Mouse (Mus musculus): ENCODE measurements around the gene Mtr. TPM values are rescaled to one million over a fixed set of nuclear protein-coding genes. Genes with fewer than 3 reads are reported as not detected.

Gene Mtr
- polyA plus RNA-seq (2015; fragmentation: Nextera tagmentation; extraction: Ambion mirVana) = 10.1 and 12.1 TPM in 2 replicates

DNA sequence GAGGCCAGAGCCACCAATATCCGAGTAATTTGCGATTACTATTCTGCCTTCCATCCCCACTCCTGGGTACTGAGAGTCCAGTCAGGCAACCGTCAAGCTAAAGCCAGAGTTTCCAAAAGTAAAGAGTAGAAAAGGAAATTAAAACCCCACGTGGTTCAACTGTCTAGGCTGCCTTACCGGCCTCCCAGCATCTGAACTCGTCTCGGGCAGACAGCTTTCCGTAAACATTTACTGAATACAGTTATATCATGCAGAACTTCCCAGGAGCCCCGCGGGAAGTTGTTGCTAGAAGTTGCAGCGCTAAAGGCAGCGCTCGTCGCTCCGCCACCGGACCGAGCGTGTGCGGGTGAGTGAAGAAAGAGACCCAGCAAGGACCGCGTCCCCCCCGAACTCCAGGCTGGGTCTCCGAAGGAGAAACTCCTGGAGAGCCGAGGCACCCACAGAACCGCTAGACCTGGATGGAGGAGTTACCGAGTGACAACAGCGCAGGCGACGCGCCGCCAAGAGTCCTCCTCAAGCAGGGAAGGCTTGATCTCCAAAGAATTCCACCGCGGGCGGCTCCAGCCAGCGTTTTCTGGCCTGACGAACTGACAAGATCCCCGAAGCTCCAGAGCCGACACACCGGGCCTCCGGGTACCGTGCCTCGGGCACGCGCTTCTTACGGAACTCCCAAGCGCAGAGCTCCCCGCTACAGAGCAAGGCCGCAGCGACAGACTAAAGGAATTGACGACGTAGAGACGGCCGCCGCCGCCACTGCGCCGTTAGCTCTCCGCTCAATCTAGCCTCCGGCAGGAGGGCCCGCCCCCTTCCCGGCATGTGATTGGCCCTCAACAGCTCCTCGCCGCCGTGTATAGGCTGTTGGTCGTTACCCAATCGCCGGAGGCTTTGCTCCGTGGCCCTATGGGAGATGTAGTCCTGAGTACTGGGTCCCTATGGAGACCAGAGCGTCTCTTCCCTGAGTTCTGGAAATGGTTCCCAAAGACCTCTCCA, at the start of gene Mtr:
Gene Mtr (minus strand): TSS at position 723 of the 990 bp plus-strand sequence.
- H3K4me1 ChIP-seq (replicated peaks) = peaks cover 15% of the 10 kb centered on the region
- H3K4me3 ChIP-seq = peak within 1 kb of the TSS; percentile 93
- H3K27me3 ChIP-seq = no peaks in the 10 kb centered on the region
- ATAC-seq (replicated peaks; ENCODE audit: insufficient number of reproducible peaks, insufficient read depth, low FRiP score, low read depth) = peak; percentile 99
- H3K9ac ChIP-seq = peak within 1 kb of the TSS; percentile 90
- no peaks in the 10 kb centered on the region; the same call in 1 of the 2 replicates for H3K36me3 ChIP-seq
- H3K4me2 ChIP-seq = peak within 1 kb of the TSS; percentile 71
- no peaks in the 10 kb centered on the region; the same call in 1 of the 2 replicates for H3K9me3 ChIP-seq (replicated peaks)
- under 1% methylated on average over 69 of the region's 69 CpGs for WGBS
- H3K27ac ChIP-seq = peak within 1 kb of the TSS; percentile 95

DNA sequence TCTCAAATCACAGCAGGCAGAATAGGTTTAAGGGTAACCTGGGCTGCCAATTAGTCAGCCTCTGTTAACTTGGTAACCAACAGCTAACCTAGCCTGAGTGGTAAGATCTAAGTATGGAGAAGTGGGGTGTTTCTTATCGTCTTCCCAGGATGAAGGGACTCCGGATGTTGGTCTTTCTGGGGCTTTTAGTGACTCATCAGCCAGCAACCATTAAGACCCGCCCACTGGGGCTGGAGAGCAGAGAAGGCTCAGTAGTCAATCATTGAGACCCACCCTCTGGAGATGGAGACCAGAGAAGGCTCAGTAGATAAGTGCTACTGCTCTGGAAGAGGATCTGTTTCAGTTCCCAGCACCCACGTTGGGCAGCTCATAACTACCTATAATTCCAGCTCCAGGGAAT, 49.4 kb upstream of the Mtr start:
- H3K27me3 ChIP-seq = no peaks in the 10 kb centered on the region
- H3K4me2 ChIP-seq = no peak overlapping the region
- 28% methylated on average over 4 of the region's 4 CpGs for WGBS
- no peak overlapping the region for H3K4me3 ChIP-seq
- peak overlapping the region; percentile 64 for H3K27ac ChIP-seq
- peaks cover 47% of the 10 kb centered on the region for H3K4me1 ChIP-seq (replicated peaks)
- no peaks in the 10 kb centered on the region for H3K9me3 ChIP-seq (replicated peaks)
- H3K9ac ChIP-seq = no peak overlapping the region
- H3K36me3 ChIP-seq = peaks cover 55% of the 10 kb centered on the region
- ATAC-seq (replicated peaks; ENCODE audit: insufficient number of reproducible peaks, insufficient read depth, low FRiP score, low read depth) = no peak

DNA sequence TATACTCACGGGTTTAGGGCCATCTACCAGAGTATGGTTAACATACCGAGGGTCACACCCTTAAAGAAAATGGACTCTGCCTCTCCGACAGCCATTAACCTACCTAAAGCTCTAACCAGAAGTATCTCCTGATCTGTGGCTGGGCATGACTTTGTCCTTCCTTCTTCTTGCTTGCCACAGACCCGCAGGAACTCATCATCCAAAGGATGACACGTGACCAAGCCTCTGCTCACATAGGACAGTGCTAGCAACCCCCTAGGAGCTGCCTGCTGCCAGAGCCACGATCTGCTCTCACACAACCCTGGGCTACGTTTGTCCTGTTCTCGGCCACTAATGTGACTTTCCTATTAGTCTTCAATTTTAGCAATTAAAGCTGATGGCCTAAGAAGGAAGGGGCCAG, 47.6 kb upstream of the Mtr start:
- no peak overlapping the region for H3K9ac ChIP-seq
- no peak overlapping the region for H3K4me3 ChIP-seq
- 0 out of 2 replicates have a peak overlapping the region, but pooled peaks have one; percentile 0 for H3K27ac ChIP-seq
- no peak overlapping the region for H3K4me2 ChIP-seq
- H3K4me1 ChIP-seq (replicated peaks) = peaks cover 33% of the 10 kb centered on the region
- peaks cover 51% of the 10 kb centered on the region for H3K36me3 ChIP-seq
- 74% methylated on average over 8 of the region's 8 CpGs for WGBS
- H3K9me3 ChIP-seq (replicated peaks) = no peaks in the 10 kb centered on the region
- H3K27me3 ChIP-seq = no peaks in the 10 kb centered on the region
- no peak for ATAC-seq (replicated peaks; ENCODE audit: insufficient number of reproducible peaks, insufficient read depth, low FRiP score, low read depth)

DNA sequence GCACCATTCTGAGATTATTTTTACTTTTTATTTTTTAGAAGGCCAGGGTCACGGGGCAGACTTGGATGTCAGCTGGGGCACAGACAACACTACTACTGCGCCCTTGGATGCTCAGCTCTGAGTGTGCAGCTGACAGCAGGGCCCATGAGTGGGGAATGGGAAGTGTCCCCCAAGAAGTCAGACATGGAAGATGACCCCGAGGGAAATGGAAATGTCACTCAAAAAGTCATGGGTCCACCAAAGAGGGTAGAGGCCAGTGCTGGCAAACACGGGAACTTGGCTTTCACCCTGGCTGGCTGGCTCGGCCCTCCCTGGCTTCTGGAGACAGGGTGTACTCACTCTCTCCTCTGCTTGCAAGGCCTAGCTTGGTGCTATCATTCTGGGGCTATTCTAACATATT, 47.1 kb upstream of the Mtr start:
- no peak overlapping the region for H3K4me2 ChIP-seq
- peaks cover 51% of the 10 kb centered on the region for H3K36me3 ChIP-seq
- H3K27me3 ChIP-seq = no peaks in the 10 kb centered on the region
- no peak for ATAC-seq (replicated peaks; ENCODE audit: insufficient number of reproducible peaks, insufficient read depth, low FRiP score, low read depth)
- no peaks in the 10 kb centered on the region for H3K9me3 ChIP-seq (replicated peaks)
- WGBS = 88% methylated on average over 5 of the region's 5 CpGs
- H3K4me3 ChIP-seq = no peak overlapping the region
- peaks cover 33% of the 10 kb centered on the region for H3K4me1 ChIP-seq (replicated peaks)
- H3K9ac ChIP-seq = no peak overlapping the region
- no peak overlapping the region for H3K27ac ChIP-seq

DNA sequence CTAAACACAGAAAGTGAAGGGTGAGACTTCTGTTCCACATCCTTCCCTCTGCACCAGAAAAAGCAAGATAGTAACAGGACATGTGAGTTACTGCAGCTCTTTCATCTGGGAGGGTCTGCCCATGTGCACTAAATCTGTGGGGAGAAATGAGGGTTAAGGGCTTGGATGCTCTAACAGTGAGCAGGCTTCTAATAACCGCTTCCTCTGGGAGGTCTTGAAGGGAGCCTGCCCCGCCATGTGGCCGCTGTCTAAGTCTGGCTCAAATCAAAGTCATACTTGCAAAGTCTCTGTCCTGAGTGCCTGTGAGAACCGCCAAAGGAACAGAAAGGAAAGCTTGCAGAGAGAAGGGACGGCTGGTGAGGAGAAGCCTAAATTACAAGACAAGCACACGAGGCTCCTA, 39.9 kb upstream of the Mtr start:
- H3K4me2 ChIP-seq = no peak overlapping the region
- no peak overlapping the region for H3K9ac ChIP-seq
- 51% methylated on average over 6 of the region's 6 CpGs for WGBS
- H3K9me3 ChIP-seq (replicated peaks) = no peaks in the 10 kb centered on the region
- no peak overlapping the region for H3K4me3 ChIP-seq
- no peak for ATAC-seq (replicated peaks; ENCODE audit: insufficient number of reproducible peaks, insufficient read depth, low FRiP score, low read depth)
- H3K4me1 ChIP-seq (replicated peaks) = peaks cover 27% of the 10 kb centered on the region
- peak overlapping the region; percentile 5; the same call in 1 of the 2 replicates for H3K27ac ChIP-seq
- peaks cover 14% of the 10 kb centered on the region for H3K36me3 ChIP-seq
- no peaks in the 10 kb centered on the region for H3K27me3 ChIP-seq

DNA sequence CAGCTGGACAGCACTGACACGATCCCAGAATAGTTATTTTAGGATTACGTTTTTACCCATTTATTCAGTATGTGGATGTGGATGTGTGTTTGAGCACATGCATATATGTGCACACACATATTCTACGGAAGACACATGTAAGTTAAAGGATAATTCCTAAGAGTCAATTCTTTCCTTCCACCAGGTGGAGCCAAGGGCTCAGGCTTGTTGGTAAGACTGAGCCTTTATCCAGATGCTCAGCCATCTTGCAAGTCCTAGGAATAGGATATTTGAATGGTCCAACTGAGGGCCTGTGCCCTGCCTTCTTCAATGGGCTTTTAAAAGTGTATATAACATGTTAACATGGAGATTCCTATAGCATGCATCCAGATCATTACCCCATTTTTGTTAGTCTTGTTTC, 38.8 kb upstream of the Mtr start:
- Histone ChIP-seq H3K36me3 (peaks cover 24% of the 10 kb centered on the region), H3K27ac (0 out of 2 replicates have a peak overlapping the region, but pooled peaks have one; percentile 84), H3K9ac (no peak overlapping the region), H3K27me3 (no peaks in the 10 kb centered on the region), H3K9me3 (replicated peaks) (no peaks in the 10 kb centered on the region), H3K4me2 (no peak overlapping the region), H3K4me1 (replicated peaks) (peaks cover 25% of the 10 kb centered on the region), H3K4me3 (no peak overlapping the region)
- ATAC-seq (replicated peaks; ENCODE audit: insufficient number of reproducible peaks, insufficient read depth, low FRiP score, low read depth) = no peak
- WGBS = 74% methylated on average over 3 of the region's 3 CpGs

DNA sequence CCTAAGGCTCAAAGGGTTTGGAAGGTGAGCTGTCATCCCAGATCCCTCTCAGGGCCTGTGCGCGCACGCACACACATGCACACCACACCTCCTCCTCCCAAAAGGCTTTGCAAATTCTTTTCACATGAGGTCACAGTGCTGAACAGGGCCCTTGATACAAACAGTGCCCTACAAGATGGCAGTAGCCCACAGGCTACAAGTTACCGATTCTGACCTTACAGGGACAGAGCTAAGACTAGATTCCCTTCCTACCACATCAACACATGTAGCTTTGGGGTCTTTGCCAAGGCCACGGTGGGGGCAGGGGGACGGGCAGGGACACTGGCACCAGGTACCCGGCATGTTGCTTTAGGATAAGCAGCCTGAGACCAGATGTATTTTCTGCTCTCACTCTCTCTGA, 35.9 kb upstream of the Mtr start:
- H3K4me3 ChIP-seq = no peak overlapping the region
- no peaks in the 10 kb centered on the region for H3K27me3 ChIP-seq
- no peaks in the 10 kb centered on the region for H3K9me3 ChIP-seq (replicated peaks)
- peaks cover 47% of the 10 kb centered on the region for H3K36me3 ChIP-seq
- ATAC-seq (replicated peaks; ENCODE audit: insufficient number of reproducible peaks, insufficient read depth, low FRiP score, low read depth) = peak; percentile 90
- H3K4me1 ChIP-seq (replicated peaks) = peaks cover 18% of the 10 kb centered on the region
- H3K9ac ChIP-seq = no peak overlapping the region
- no peak overlapping the region for H3K4me2 ChIP-seq
- peak overlapping the region; percentile 84 for H3K27ac ChIP-seq
- WGBS = 32% methylated on average over 7 of the region's 7 CpGs

DNA sequence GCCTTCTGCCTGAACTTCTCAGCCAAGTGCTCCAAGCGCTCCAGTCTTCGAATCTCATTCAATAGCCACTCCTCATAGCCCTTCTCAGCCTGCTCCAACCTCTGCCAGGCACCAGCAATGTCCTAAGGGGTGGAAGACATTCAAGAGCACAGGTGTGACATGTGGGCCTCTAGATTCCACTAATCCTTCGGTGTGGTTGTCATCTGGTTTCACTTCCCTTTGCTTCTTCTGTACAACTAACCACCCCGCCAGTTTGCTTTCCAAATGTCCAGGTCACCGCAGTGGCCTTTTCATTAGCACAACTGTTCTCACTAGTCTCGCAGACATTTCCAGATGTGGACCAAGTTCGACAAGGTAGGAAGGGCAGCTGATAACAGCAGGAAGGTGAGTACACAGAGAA, 32.8 kb upstream of the Mtr start:
- Histone ChIP-seq H3K27ac (no peak overlapping the region), H3K4me3 (no peak overlapping the region), H3K9ac (no peak overlapping the region), H3K36me3 (peaks cover 62% of the 10 kb centered on the region), H3K4me1 (replicated peaks) (peaks cover 15% of the 10 kb centered on the region), H3K9me3 (replicated peaks) (no peaks in the 10 kb centered on the region), H3K4me2 (no peak overlapping the region), H3K27me3 (no peaks in the 10 kb centered on the region)
- 81% methylated on average over 7 of the region's 7 CpGs for WGBS
- no peak for ATAC-seq (replicated peaks; ENCODE audit: insufficient number of reproducible peaks, insufficient read depth, low FRiP score, low read depth)

DNA sequence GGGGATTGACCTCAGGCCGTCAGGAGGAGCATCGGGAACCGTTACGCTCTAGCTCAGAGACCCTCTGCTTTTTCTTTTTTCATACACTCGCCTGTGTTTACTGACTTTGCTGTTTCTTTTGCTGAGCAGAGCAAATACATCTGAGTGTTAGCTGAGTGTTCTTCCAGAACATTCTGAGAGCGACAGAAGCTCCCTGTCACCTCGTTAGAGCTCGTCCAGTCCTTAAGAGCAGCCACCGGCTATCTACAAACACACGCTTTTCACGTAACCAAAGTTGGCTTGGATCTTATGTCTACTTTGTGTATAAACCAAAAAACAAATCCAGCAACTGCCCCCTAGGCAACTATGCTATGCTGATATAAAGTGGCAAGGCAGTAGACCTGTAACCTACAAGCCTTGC, 26.6 kb upstream of the Mtr start:
- H3K27me3 ChIP-seq = no peaks in the 10 kb centered on the region
- 70% methylated on average over 11 of the region's 11 CpGs for WGBS
- no peak for ATAC-seq (replicated peaks; ENCODE audit: insufficient number of reproducible peaks, insufficient read depth, low FRiP score, low read depth)
- H3K9me3 ChIP-seq (replicated peaks) = no peaks in the 10 kb centered on the region
- peak overlapping the region; percentile 88 for H3K27ac ChIP-seq
- peaks cover 56% of the 10 kb centered on the region; the same call in 1 of the 2 replicates for H3K36me3 ChIP-seq
- H3K4me3 ChIP-seq = no peak overlapping the region
- H3K9ac ChIP-seq = no peak overlapping the region
- H3K4me2 ChIP-seq = no peak overlapping the region
- peaks cover 8% of the 10 kb centered on the region for H3K4me1 ChIP-seq (replicated peaks)

DNA sequence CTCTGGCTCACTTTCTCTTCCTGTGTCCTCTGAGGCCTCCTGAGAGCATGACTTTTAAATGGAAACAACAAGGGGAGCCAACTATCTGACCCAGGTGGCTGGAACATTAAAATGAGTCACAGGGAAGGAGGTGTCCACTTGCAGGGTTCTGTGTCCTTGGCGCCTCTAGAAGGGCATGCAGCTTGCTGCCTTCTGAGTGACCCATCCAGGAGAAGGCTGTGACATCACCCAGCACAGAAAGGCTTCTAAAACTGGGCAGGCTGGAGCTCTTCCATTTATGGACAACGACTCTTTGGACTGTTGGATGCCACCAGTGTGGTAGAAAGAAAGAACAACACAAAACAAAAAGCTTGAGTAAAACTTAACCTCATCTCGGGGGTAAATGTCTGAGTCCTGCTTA, 25.9 kb upstream of the Mtr start:
- Histone ChIP-seq H3K9me3 (replicated peaks) (no peaks in the 10 kb centered on the region), H3K4me2 (no peak overlapping the region), H3K36me3 (peaks cover 53% of the 10 kb centered on the region; the same call in 1 of the 2 replicates), H3K4me1 (replicated peaks) (peaks cover 11% of the 10 kb centered on the region), H3K4me3 (no peak overlapping the region), H3K9ac (no peak overlapping the region), H3K27me3 (no peaks in the 10 kb centered on the region), H3K27ac (peak overlapping the region; percentile 88)
- ATAC-seq (replicated peaks; ENCODE audit: insufficient number of reproducible peaks, insufficient read depth, low FRiP score, low read depth) = peak; percentile 83
- WGBS = 46% methylated on average over 3 of the region's 3 CpGs

DNA sequence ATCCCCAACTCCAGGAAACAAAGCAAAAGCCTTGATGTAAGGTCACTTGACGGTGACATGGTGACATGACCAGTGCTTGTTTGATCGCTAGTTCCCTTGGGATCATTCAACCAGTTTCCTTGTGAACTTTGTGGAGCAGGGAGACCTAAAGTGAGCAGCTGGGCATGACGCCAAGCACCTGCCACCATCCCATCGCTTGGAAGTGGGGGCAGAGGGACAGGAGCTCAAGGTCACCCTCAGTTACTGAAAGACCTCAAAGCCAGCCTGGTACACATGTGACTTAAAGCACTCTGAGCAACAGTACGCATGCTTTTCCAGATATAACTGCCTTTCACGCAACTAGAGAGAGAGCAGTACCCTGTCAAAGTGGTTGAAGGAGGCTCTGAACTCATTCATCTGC, 16.8 kb upstream of the Mtr start:
- Histone ChIP-seq H3K27ac (peak overlapping the region; percentile 87), H3K4me2 (no peak overlapping the region)
- 42% methylated on average over 6 of the region's 6 CpGs for WGBS

More for the DNA sequence above, 16.8 kb upstream of the Mtr start:
- ATAC-seq (replicated peaks; ENCODE audit: insufficient number of reproducible peaks, insufficient read depth, low FRiP score, low read depth) = peak; percentile 79
- Histone ChIP-seq H3K4me1 (replicated peaks) (peaks cover 36% of the 10 kb centered on the region), H3K36me3 (peaks cover 58% of the 10 kb centered on the region), H3K27me3 (no peaks in the 10 kb centered on the region), H3K9me3 (replicated peaks) (no peaks in the 10 kb centered on the region), H3K4me3 (no peak overlapping the region), H3K9ac (peak overlapping the region; percentile 21; the same call in 1 of the 2 replicates)

Data from heart, embryonic 15.5 days (tissue).